Mouse (Mus musculus) bone marrow, adult 2 months (tissue): ENCODE measurements around the gene Psme2. TPM values are rescaled to one million over a fixed set of nuclear protein-coding genes. Genes with fewer than 3 reads are reported as not detected.

ENCODE experiments used
- H3K27ac ChIP-seq: fragments of 200-500 bp; 2 replicates; pipeline ENCODE4 v1.5.1; 2012; ENCODE audit warnings: low read depth, mild to moderate bottlenecking, control low read depth, inconsistent platforms, low read length; ENCODE audit not compliant: control insufficient read depth, poor library complexity, insufficient read depth
- H3K4me1 ChIP-seq: fragments of 200-500 bp; 2 replicates; pipeline ENCODE4 v1.6.1; 2011; ENCODE audit warnings: low read length; ENCODE audit not compliant: control insufficient read depth, insufficient read depth
- H3K4me3 ChIP-seq: fragments of 200-500 bp; replicated peaks from 2 replicates; pipeline ENCODE3; 2011; ENCODE audit warnings: mild to moderate bottlenecking, low read depth, low read length, control low read depth; ENCODE audit not compliant: control insufficient read depth
- CTCF ChIP-seq: fragments of 200-500 bp; IDR thresholded peaks from 2 replicates; pipeline ENCODE4 v1.5.1; 2011; ENCODE audit warnings: low read length, control low read depth; ENCODE audit not compliant: control insufficient read depth, insufficient read depth
- POLR2A ChIP-seq: fragments of 200-500 bp; IDR thresholded peaks from 2 replicates; pipeline ENCODE4 v1.6.1; 2011; ENCODE audit warnings: low read depth, mild to moderate bottlenecking, control low read depth, low read length, borderline replicate concordance; ENCODE audit not compliant: control insufficient read depth
- WGBS: fragments of 180-500 bp; shearing (Covaris S2); methylation state at CpG from one replicate; pipeline ENCODE4 v1.1.7; 2018; 5-methylcytosine and 5-hydroxymethylcytosine counted together
- polyA plus RNA-seq: library from polyadenylated mRNA; stranded (reverse); fragments of >200 nt; gene quantifications from 2 replicates; pipeline ENCODE4 v1.2.4, GENCODE M21; 2011; ENCODE audit warnings: low replicate concordance; ENCODE audit not compliant: missing spikeins, insufficient read depth, insufficient read length

Gene Psme2
- polyA plus RNA-seq = 152 and 175 TPM in 2 replicates

DNA sequence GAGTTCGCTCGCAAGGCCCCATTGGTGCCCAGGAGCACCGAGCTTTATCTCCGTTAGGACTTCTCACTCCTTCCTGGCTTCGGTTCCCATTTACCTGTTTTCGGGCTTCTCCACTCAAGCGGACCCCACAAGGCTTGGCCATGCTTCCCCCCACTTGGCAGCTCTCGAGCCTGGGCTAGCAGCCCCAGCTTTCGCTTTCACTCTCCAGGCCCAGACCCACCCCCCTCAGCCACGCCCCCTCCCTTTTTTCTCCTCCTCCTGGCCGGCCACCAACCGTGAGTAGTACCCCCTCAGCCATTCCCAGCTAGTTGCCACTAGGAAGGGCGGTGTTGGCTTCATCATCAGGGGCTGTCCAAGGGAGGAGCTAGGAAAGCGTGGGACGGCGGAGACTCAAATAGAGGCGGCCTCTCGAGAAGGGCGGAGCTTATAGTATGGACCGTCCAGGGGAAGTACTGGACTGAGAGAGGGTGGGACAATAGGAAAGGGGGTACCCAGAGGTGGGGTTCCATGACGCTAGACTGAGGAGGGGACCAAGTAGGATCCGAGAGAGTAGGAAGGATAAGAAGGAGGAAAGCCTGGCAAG lies at the start of gene Psme2:
Gene Psme2, minus strand, starts transcription at position 366 of the 583 bp plus-strand sequence.
- under 1% methylated on average over 22 of the region's 22 CpGs for WGBS
- Histone ChIP-seq H3K27ac (peak within 1 kb of the TSS; percentile 96), H3K4me1 (no peaks in the 10 kb centered on the region; the same call in 1 of the 2 replicates), H3K4me3 (peak within 1 kb of the TSS; percentile 96)
- no peak for TF ChIP-seq CTCF
- no peak for TF ChIP-seq POLR2A

DNA sequence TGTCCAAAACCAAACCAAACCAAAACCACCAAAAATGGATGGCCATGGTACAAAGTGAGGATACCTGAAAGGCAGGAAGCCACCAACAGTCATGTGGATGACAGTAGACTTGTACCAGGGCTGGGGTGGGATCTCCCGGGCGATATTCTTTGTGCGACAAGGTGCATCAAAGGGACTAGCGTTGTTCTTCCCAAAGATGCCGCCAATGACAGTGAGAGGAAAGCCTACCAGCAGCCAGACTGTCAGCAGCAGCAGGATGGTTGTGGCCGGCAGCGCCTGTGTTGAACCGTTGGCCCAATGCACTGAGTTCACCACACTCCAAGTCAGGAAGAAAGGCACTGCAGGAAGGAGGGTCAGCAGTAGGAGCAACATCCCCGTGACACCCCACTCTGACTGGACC lies 46.9 kb upstream of the Psme2 start, which contains the start of gene Gm49378:
Gene Gm49378, minus strand, starts transcription at position 101 of the 400 bp plus-strand sequence.
- H3K4me3 ChIP-seq = no peak within 1 kb of the TSS
- 94% methylated on average over 9 of the region's 9 CpGs for WGBS
- TF ChIP-seq CTCF = no peak
- TF ChIP-seq POLR2A = no peak
- H3K27ac ChIP-seq = no peak within 1 kb of the TSS
- H3K4me1 ChIP-seq = peaks cover 4% of the 10 kb centered on the region

DNA sequence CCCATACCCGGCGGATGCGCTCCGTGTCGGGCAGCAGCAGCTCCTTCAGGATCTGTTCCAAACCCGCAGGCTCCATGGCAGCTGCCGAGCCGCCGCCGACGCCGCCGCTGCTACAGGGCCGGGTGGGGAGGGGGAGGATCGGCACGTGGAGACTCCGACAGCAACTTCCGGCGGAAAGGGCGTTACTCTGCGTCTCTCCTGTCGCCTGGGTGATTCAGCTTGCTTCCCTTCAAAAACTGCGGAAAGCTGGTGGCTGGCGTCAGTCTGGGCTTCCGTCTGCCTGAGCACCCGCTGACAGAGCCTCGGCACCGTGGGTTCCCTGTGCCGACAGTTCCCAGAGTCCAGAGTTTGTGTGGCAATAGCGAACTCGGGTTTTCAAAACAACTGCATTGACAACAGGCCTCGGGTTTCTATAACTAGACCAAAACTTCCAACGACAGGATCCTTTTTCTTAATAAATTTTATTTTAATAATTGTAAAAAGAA lies 44.7 kb upstream of the Psme2 start, which contains the start of gene Ipo4:
Gene Ipo4, minus strand, starts transcription at position 435 of the 485 bp plus-strand sequence.
- under 1% methylated on average over 33 of the region's 33 CpGs for WGBS
- peak; percentile 59; the same call in 1 of the 2 replicates for TF ChIP-seq POLR2A
- no peak for TF ChIP-seq CTCF
- peak within 1 kb of the TSS; percentile 57 for H3K4me3 ChIP-seq
- peaks cover 3% of the 10 kb centered on the region; the same call in 1 of the 2 replicates for H3K4me1 ChIP-seq
- H3K27ac ChIP-seq = peak within 1 kb of the TSS; percentile 5; the same call in 1 of the 2 replicates

DNA sequence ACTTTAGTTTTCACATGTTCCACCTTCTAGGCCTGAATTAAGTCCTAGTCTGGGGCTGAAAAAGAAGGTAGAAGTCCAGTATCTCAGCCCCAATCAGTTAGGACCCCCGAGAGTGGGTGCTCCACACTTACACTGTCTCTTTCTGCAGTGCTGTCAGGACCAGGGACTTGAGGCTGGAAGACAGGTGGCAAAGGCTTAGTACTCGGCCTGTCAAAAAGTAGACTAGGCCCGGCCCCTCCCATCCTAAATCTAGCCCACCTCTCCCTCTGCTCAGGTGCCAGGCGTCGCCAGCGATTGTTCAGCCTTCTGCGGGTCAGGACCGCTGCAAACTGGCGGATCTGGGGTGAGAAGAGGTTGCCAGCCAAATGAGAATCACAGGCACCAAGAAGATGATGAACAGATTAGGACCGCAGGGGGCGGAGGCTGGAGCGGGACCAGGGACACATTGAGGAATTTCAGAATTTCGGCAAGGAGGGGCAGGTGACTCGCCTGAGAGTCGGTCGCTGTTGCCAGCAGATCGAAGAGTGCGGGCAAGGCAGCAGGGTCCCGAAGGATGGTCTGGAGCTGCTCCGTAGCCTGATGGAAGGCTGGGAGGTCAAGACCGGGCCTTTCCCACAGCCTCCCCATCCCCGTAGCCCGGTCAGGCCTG lies 44.1 kb upstream of the Psme2 start:
- Histone ChIP-seq H3K4me3 (peak overlapping the region; percentile 57), H3K27ac (peak overlapping the region; percentile 5; the same call in 1 of the 2 replicates), H3K4me1 (peaks cover 3% of the 10 kb centered on the region; the same call in 1 of the 2 replicates)
- 7% methylated on average over 23 of the region's 23 CpGs for WGBS
- no peak for TF ChIP-seq CTCF
- TF ChIP-seq POLR2A = no peak

DNA sequence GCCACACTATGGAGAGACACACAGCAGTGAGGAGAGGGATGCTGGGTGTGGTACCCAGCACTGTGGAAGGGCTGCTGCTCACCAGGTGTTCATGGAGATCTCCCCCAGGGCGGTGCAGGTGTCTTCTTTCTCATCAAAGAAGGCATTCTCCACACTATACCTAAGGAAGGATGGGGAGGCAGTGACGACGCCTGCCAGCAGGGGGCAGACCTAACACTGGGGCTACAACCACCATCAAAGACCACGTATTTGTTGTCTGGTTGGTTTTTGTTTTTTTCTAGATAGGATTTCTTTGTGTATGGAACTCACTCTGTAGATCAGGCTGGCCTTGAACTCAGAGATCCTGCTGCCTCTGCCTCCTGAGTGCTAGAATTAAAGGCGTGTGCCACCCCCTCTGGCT lies 38.4 kb upstream of the Psme2 start:
- Histone ChIP-seq H3K4me1 (no peaks in the 10 kb centered on the region), H3K4me3 (no peak overlapping the region), H3K27ac (no peak overlapping the region)
- WGBS = 40% methylated on average over 5 of the region's 5 CpGs
- TF ChIP-seq CTCF (peak; percentile 96), POLR2A (no peak)

DNA sequence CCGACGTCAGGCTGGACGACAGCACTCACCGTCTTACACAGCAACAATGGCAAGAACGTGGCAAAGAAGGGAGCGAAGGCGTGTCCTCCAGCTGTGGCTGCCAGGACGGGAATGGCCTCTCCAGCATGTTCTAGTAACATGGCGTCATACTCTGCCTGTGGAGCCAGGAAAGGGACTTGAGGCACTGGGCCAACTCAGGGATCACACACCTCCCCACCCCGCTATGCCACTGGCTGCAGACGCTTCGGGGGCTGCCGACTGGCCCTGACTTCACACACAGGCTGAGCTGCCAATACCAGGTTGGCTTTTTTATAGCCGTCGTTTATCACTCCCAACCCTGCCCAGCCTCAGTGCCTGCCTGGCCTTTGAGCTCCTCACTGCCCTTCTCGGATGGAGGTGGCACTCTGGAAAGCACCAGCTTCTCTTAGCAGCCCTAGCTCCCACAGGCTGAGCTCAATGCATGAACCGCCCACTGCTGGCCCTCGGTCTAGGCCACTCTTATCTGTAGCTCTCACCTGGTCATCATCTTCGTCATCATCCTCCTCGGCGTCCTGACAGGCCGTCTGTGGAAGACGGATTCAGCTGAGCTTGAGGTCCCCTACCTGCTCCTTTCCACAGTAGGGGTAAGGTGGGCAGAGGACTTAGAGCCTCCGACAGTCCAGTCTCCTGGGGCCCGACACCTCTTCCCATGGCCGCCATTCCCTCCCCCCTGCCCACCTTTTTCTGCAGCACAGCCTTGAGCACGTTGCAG lies 37.3 kb upstream of the Psme2 start:
- no peak overlapping the region for H3K4me3 ChIP-seq
- no peaks in the 10 kb centered on the region for H3K4me1 ChIP-seq
- WGBS = 92% methylated on average over 27 of the region's 27 CpGs
- 0 out of 2 replicates have a peak, but pooled peaks have one; percentile 11 for TF ChIP-seq POLR2A
- no peak for TF ChIP-seq CTCF
- no peak overlapping the region for H3K27ac ChIP-seq

DNA sequence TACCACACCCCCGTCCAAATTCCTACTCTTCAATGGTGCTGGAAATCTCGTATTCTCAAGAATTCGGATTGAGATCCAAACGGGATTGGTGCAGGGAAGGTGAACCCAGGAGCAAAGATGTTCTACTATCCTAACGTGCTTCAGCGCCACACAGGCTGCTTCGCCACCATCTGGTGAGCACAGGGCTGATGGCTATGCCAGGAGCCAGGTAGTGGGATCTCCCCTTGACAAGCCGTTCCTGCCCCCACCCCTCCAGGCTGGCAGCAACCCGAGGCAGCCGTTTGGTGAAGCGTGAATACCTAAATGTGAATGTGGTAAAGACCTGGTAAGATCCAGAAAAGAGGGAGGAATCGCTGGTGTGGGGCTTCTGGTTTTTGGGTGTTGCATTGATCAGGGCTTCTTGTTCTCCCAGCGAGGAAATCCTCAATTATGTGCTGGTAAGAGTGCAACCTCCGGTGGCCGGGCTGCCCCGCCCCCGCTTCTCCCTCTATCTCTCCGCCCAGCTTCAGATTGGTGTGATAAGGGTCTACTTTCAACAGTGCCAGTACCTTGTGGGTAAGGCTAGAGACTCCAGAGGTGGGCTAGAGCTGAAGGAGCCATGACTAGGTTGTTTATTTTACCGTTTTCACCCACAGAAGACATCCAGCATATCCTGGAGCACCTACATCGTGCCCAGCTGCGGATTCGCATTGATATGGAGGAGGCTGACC lies 27.7 kb upstream of the Psme2 start:
- H3K4me3 ChIP-seq = peak overlapping the region; percentile 61
- no peaks in the 10 kb centered on the region; the same call in 1 of the 2 replicates for H3K4me1 ChIP-seq
- TF ChIP-seq CTCF = no peak
- no peak for TF ChIP-seq POLR2A
- H3K27ac ChIP-seq = peak overlapping the region; percentile 20
- WGBS = 14% methylated on average over 22 of the region's 22 CpGs

DNA sequence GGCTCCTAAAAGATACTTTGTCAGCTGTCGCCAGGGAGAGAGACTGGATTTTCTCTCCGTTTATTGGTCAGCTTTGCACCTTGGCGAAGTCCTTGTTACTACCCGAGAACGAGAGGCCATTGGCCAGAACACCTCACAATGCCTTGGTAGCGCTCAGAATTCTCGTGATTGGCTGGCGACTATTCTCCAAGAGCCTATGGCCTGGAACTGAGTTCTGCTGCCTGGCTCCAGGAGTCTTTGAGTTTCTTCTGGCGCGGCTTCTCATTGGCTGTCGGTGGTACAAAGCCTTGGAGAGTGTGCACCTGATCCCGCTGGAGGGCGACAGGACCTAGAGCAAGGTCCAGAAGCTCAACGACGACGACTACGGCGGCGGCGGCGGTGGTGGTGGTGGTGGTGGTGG lies 26.9 kb upstream of the Psme2 start, which contains the start of gene Rec8:
Gene Rec8, plus strand, starts transcription at position 216 of the 400 bp plus-strand sequence.
- TF ChIP-seq CTCF = no peak
- no peak for TF ChIP-seq POLR2A

More for the DNA sequence above, 26.9 kb upstream of the Psme2 start, which contains the start of gene Rec8:
- WGBS = 32% methylated on average over 21 of the region's 21 CpGs
- H3K4me1 ChIP-seq = no peaks in the 10 kb centered on the region; the same call in 1 of the 2 replicates
- peak within 1 kb of the TSS; percentile 20 for H3K27ac ChIP-seq
- H3K4me3 ChIP-seq = peak within 1 kb of the TSS; percentile 61
